Mouse (Mus musculus): ENCODE measurements around the gene Rassf6.

The Rassf6 gene

GRCm38 (mm10) chr5:90571216-90571615 is 69.2 kb downstream of the Rassf6 start:
- DNase-seq (ENCODE audit: low spot score): no peak

GRCm38 (mm10) chr5:90568338-90568737 is 72.1 kb downstream of the Rassf6 start:
- no peak for DNase-seq (ENCODE audit: low spot score)

- DNase-seq (ENCODE audit: low spot score): no peak
Measured at GRCm38 (mm10) chr5:90567788-90568187, 72.7 kb downstream of the Rassf6 start.

- no peak for DNase-seq (ENCODE audit: low spot score)
Measured at GRCm38 (mm10) chr5:90565205-90565604, 75.3 kb downstream of the Rassf6 start.

- DNase-seq (ENCODE audit: low spot score): no peak
Measured at GRCm38 (mm10) chr5:90564161-90564560, 76.3 kb downstream of the Rassf6 start.

- no peak for DNase-seq (ENCODE audit: low spot score)
Measured at GRCm38 (mm10) chr5:90562880-90563279, 77.6 kb downstream of the Rassf6 start.

GRCm38 (mm10) chr5:90561721-90562275 is 78.7 kb downstream of the Rassf6 start:
- DNase-seq (ENCODE audit: low spot score): no peak

GRCm38 (mm10) chr5:90560743-90561142 is 79.7 kb downstream of the Rassf6 start, which contains the start of gene 5830473C10Rik:
Gene 5830473C10Rik (plus strand): TSS chr5:90561107.
- no peak for DNase-seq (ENCODE audit: low spot score)

GRCm38 (mm10) chr5:90556052-90556451 is 84.4 kb downstream of the Rassf6 start:
- no peak for DNase-seq (ENCODE audit: low spot score)
